Mouse (Mus musculus) thymus, adult 2 months (tissue): ENCODE results near the gene Uqcrq. TPM values are rescaled to one million over a fixed set of nuclear protein-coding genes. Genes with fewer than 3 reads are reported as not detected.

Source experiments
- DNase-seq: peaks from one replicate; pipeline ENCODE4 v3.0.0; 2021
- H3K27ac ChIP-seq: fragments of 200-500 bp; 2 replicates; pipeline ENCODE4 v1.5.1; 2012; ENCODE audit warnings: low read length, control low read depth; ENCODE audit not compliant: control insufficient read depth, insufficient read depth
- H3K27me3 ChIP-seq: fragments of 200-500 bp; 2 replicates; pipeline ENCODE4 v1.6.1; 2012; ENCODE audit warnings: mild to moderate bottlenecking, low read length, moderate library complexity, mixed read lengths; ENCODE audit not compliant: control insufficient read depth, insufficient read depth
- H3K36me3 ChIP-seq: fragments of 200-500 bp; 2 replicates; pipeline ENCODE4 v1.6.1; 2012; ENCODE audit warnings: mild to moderate bottlenecking, low read length, moderate library complexity; ENCODE audit not compliant: control insufficient read depth, insufficient read depth
- H3K4me1 ChIP-seq: fragments of 200-500 bp; replicated peaks from 2 replicates; pipeline ENCODE4 v1.6.1; 2012; ENCODE audit warnings: low read length; ENCODE audit not compliant: control insufficient read depth, insufficient read depth
- H3K4me3 ChIP-seq: fragments of 200-500 bp; 2 replicates; pipeline ENCODE4 v1.5.1; 2012; ENCODE audit warnings: mild to moderate bottlenecking, low read length, control low read depth, moderate library complexity; ENCODE audit not compliant: control insufficient read depth, insufficient read depth
- CTCF ChIP-seq: fragments of 200-500 bp; IDR thresholded peaks from 2 replicates; pipeline ENCODE4 v1.5.1; 2012; ENCODE audit warnings: mild to moderate bottlenecking, control low read depth, low read length, moderate library complexity, borderline replicate concordance; ENCODE audit not compliant: control insufficient read depth, poor library complexity, insufficient read depth; ENCODE audit errors: extremely low read depth
- POLR2A ChIP-seq: fragments of 200-500 bp; IDR thresholded peaks from 2 replicates; pipeline ENCODE4 v1.6.1; 2012; ENCODE audit warnings: mild to moderate bottlenecking, low read length, control low read depth, moderate library complexity; ENCODE audit not compliant: control insufficient read depth, poor library complexity, insufficient read depth; ENCODE audit errors: extremely low read depth
- WGBS: fragments of 180-500 bp; shearing (Covaris S2); methylation state at CpG from one replicate; pipeline ENCODE4 v1.1.7; 2018; 5-methylcytosine and 5-hydroxymethylcytosine counted together
- polyA plus RNA-seq: library from polyadenylated mRNA; depleted of rRNA; stranded (reverse); fragments of >200 nt; gene quantifications from 2 replicates; pipeline ENCODE4 v1.2.3, GENCODE M21; 2012; rRNA removed

The Uqcrq gene
- 407 and 566 TPM in 2 replicates for polyA plus RNA-seq

DNA sequence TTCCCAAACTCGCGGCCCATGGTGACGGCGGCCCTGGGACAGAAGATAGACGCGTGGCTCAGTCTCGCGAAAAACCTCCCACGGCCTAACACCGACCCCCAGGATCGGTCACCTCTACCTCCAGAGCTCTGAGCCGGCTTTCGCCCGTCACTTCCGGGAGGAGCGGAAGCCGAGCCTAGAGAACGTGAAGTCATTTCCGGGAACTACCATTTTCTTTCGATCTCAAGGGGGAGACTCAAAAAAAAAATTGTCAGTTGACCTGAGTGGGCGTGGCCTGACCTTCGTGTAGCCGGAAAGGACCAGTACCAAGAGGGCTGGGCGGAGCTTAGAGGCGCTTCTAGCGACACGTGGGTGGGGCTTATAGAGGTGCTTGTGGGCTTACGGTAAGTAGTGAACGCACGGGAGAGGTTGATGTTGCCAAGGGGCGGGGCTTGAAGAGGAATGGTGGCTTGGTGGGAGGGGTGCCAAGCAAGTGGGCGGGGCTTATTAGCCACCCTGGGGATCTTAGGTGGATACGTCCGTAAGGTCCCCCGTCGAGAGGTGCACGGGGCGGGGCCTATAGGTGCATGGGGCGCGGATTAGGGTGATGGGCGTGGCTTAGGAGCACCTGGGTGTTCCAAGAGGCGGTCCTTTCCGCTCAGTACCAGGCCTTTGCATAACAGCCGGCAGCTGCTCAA, at the start of gene Uqcrq, which contains the start of gene Gdf9:
Gene Uqcrq (minus strand): TSS at position 162 of the 677 bp plus-strand sequence.
Gene Gdf9 (plus strand): TSS at position 354 of the 677 bp plus-strand sequence.
- WGBS, result under 1% methylated on average over 44 of the region's 44 CpGs
- DNase-seq, result peak; percentile 99
- TF ChIP-seq POLR2A, result peak; percentile 85
- no peak for TF ChIP-seq CTCF
- Histone ChIP-seq H3K4me3 (peak within 1 kb of the TSS; percentile 63), H3K27me3 (no peaks in the 10 kb centered on the region), H3K4me1 (peaks cover 13% of the 10 kb centered on the region), H3K36me3 (no peaks in the 10 kb centered on the region), H3K27ac (peak within 1 kb of the TSS; percentile 20)

DNA sequence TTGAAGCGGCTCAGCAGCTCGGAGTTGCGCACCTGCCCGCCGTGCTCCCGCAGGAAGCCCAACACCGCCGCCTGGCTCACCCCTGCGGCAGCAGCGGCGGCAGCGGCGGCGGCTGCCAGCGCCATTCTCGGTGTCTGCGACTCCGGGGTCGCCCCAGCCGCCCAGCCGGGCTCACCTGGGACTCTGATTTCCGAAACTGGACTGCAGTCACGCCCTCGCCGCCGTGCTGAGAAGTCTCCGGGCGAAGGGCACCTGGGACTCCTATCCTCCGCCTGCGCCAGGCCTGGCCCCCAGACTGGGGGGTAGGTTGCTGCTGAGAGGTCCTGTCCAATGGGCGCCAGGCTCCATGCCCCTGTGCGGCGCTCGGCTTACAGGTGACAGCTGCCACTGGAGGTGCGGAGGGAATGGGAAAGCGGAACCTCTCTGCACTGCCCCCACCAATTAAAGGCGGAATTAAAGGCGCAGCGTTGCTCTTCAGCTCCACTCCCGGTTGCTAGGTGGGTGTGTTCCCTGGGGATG, 49.2 kb upstream of the Uqcrq start, which contains the start of the genes Gm9945 and Sowaha:
Gene Gm9945 (plus strand): TSS at position 384 of the 519 bp plus-strand sequence.
Gene Sowaha (minus strand): TSS at position 492 of the 519 bp plus-strand sequence.
- no peak for DNase-seq
- H3K4me3 ChIP-seq, result no peak within 1 kb of the TSS
- 4% methylated on average over 40 of the region's 40 CpGs for WGBS
- peaks cover 5% of the 10 kb centered on the region for H3K4me1 ChIP-seq
- H3K27ac ChIP-seq, result no peak within 1 kb of the TSS
- peaks cover 15% of the 10 kb centered on the region for H3K27me3 ChIP-seq
- no peak for TF ChIP-seq POLR2A
- no peak for TF ChIP-seq CTCF
- no peaks in the 10 kb centered on the region for H3K36me3 ChIP-seq

DNA sequence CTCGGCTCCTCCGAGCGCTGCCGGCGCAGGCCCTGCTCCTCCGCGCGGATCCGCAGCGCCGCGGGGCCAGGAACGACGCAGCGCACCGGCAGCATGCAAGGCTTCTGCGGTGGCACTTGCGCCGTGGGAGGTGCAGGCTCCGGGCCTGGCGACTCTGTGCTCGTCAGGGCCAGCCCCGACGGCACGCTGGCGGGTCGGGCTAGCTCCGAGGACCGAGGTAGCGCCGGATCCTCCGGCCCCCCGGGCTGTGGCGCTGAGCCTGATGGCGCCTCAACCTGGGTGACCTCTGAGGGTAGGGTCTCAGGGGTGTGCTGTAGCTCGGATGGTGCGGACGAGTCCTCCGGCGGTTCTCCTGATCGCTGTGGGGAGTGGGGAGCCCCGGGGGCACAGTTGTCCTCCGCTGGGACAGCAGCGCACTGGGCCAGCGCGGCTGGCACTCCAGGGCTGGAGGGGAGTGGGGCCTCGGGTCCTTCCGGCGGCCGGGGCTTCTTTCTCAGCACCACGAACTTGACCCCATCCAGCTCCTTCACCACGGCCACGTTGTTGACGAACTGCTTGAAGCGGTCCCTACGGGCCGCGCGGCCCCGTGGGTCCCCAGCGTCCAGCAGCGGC, 48.6 kb upstream of the Uqcrq start:
- no peak overlapping the region for H3K4me3 ChIP-seq
- peaks cover 15% of the 10 kb centered on the region for H3K27me3 ChIP-seq
- 3% methylated on average over 62 of the region's 62 CpGs for WGBS
- no peak overlapping the region for H3K27ac ChIP-seq
- no peak for DNase-seq
- H3K4me1 ChIP-seq, result peaks cover 5% of the 10 kb centered on the region
- H3K36me3 ChIP-seq, result no peaks in the 10 kb centered on the region
- TF ChIP-seq CTCF, result no peak
- TF ChIP-seq POLR2A, result no peak

DNA sequence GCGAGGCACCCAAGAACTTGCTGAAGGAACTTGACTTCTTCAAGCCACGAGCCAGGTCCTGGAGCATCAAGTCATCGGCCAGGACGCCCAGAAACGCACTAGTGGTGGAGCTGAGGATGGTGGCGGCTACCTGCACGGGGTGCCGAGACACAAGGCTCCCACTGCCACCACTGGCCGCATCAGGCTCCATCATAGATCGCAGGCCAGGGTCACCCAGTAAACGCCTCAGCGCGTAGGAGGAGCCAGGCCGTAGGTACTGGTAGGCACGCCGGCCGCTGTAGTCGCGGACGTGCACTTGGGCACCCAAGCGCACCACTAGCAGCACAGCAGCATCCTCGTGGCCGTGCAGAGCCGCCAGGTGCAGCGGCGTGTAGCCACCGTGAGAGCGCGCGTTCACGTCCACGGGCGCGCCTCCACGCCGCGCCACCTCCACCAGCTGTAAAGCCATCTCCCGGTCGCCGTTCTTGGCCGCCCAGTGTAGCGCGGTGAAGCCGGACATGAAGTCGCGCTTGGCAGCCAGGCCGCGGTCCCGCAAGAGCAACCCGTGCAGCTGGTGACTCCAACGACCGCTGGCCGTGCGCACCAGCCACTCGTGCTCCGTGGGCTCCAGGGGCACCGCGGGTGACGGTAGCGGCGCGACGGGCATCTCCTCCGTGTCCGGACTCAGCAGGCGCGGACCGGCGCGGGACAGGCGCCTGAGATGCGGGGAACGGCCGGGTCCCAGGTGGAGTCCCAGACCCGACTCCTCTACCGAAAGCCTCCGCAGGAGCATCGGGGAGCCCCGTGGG, 47.9 kb upstream of the Uqcrq start:
- Histone ChIP-seq H3K27ac (no peak overlapping the region), H3K4me3 (no peak overlapping the region), H3K27me3 (peaks cover 15% of the 10 kb centered on the region), H3K4me1 (peaks cover 5% of the 10 kb centered on the region), H3K36me3 (no peaks in the 10 kb centered on the region)
- TF ChIP-seq POLR2A (no peak), CTCF (no peak)
- no peak for DNase-seq
- WGBS, result 15% methylated on average over 79 of the region's 79 CpGs

DNA sequence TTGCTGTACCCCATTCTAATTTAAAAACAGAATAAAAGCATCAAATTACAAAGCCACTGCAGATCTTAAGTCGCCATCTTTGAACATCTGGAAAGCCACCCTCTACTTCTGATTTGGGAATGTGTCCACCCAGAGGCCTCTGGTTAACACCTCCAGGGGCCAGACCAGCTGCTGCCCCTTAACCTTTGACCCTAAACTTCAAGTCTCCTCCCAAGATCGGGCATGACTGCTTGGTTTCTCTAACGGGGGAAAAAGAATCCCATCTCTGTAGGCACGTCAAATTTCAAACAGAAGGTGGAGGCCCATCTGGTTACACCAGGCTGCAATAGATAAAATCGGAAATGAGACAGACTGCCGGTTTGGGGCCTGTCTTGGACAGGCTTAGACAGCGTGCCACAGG, 47.2 kb upstream of the Uqcrq start:
- TF ChIP-seq CTCF (no peak), POLR2A (no peak)
- Histone ChIP-seq H3K4me1 (peaks cover 5% of the 10 kb centered on the region), H3K4me3 (no peak overlapping the region), H3K27ac (no peak overlapping the region), H3K27me3 (peaks cover 15% of the 10 kb centered on the region), H3K36me3 (no peaks in the 10 kb centered on the region)
- DNase-seq, result no peak
- 85% methylated on average over 7 of the region's 7 CpGs for WGBS

DNA sequence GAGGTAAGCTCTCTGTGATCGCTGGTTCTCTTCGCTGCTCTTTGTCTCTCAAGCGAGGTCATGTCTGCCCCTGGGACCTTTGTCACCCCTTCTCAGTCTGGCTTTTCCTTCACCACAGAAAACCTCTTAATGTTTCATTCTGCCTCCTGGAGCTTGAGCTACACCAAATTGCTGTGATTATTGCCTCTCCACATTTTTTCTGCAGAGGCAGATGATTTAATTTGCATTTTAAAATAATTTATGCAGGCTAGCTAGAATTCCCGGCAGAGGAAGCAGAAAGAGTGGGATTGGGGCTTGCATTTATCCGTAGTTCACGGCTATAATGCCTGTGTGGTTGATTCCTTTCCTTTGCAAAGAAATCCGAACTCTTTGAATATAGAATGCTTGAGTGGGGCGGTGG, 45.0 kb upstream of the Uqcrq start:
- no peak for DNase-seq
- H3K36me3 ChIP-seq, result no peaks in the 10 kb centered on the region
- WGBS, result 55% methylated on average over 8 of the region's 8 CpGs
- TF ChIP-seq POLR2A (no peak), CTCF (no peak)
- H3K27ac ChIP-seq, result no peak overlapping the region
- peaks cover 15% of the 10 kb centered on the region for H3K27me3 ChIP-seq
- peaks cover 5% of the 10 kb centered on the region for H3K4me1 ChIP-seq
- no peak overlapping the region for H3K4me3 ChIP-seq
